Mouse (Mus musculus): ENCODE data around the gene Siglecf.
"Not testable (repeated sequence)": the region's sequence is repeated elsewhere in the genome, so short reads cannot be mapped to it uniquely, and the experiment has no call there.

Siglecf gene

GRCm38 (mm10) chr7:43351154-43351553 is at the start of gene Siglecf:
Gene Siglecf, plus strand, starts transcription at chr7:43351341.
- no peak for DNase-seq (ENCODE audit: low spot score)

DNA sequence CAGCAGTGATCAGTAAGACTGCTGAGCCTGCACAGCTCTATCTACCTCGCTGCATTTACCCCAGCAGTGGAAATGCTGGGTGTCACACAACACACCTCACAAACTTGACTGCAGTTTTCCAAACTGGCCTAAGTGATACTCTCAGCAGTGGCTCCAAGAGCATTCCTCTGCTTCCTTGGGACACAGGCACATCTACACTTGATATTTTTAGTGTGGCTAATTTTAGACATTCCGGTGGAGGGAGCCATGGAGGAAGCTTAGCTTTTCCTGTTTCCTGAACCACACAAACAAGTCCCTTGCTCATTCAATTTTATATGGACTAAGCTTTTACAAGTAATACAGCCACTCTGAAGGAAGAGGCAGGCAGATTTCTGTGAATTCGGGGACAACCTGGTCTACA is 45.9 kb upstream of the Siglecf start:
- no peak for DNase-seq (ENCODE audit: low spot score)

GRCm38 (mm10) chr7:43309069-43309468 is 42.1 kb upstream of the Siglecf start:
- no peak for DNase-seq (ENCODE audit: low spot score)

- no peak for DNase-seq (ENCODE audit: low spot score)
These were observed 39.5 kb upstream of the Siglecf start for GRCm38 (mm10) chr7:43311632-43312031.

GRCm38 (mm10) chr7:43312386-43313012 is 38.6 kb upstream of the Siglecf start:
- no peak for DNase-seq (ENCODE audit: low spot score)

- DNase-seq (ENCODE audit: low spot score), result peak; percentile 94
These were observed 38.1 kb upstream of the Siglecf start, which contains the start of gene Zfp715 for GRCm38 (mm10) chr7:43313013-43313428. Gene Zfp715, minus strand, starts transcription at chr7:43313294.

DNA sequence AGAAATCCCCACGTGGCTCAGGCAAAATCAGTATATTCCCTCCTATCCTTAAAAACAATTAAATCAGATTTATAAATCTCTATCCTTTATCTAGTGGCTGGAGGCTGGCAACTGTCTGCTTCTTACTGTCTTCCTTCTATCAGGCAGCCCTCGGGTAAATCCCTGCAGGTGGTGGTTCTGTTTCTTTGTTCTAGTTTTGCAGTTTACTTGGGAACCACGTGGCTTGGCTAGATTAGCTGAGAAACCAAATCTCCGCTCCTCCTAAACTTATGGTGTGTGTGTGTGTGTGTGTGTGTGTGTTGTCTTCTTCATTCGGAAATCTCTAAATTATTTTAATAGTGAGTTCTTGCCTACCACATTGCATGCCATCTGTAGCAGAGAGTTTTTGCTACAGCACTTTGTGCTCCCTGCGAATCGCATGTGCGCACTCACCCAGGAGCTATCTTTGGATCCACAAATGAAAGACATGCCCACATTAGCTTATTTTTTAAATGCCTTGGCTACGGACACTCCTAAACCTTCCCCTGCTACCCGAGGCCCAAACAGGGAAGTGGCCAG is 24.8 kb upstream of the Siglecf start:
- DNase-seq (ENCODE audit: low spot score), result peak; percentile 50

DNA sequence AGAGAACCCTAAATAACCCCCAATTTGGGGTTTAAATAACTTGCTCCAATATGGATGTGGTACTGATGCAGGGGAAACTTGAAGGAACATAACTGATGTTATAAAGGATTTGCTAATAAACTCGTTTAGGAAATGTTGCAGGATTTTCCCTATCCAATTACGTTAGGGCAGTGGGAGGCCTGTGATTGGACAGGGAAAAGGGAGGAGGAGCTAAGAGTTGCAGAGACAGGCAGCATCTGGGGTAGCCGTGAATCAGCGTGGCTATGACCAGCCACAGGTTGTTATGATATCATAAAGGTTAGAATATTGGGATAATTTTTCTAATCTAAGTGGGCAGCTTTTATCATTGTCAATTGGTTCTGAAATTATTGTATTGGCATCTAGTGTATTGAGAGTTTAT is 23.0 kb upstream of the Siglecf start:
- DNase-seq (ENCODE audit: low spot score), result no peak

- DNase-seq (ENCODE audit: low spot score), result no peak
These were observed 17.9 kb upstream of the Siglecf start for GRCm38 (mm10) chr7:43333203-43333602.

DNA sequence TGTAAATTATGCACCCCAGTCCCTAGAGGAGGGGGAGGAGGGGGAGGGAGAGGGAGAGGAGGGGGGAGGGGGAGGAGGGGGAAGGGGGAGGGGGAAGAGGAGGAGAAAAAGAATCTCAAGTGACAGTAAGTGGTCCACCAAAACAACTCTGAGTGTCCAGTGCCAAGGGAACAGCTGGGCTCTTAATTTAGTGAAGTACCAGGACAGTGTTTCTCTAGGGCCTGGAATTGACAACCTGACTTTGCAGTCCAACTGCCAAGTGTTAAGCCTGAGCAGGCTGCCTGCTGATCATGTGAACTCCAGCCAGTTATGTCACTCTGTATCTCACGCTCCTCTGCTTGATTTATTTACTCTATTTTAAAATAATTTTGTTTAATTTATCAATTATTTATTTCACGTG is 17.2 kb upstream of the Siglecf start:
- DNase-seq (ENCODE audit: low spot score), result no peak

DNA sequence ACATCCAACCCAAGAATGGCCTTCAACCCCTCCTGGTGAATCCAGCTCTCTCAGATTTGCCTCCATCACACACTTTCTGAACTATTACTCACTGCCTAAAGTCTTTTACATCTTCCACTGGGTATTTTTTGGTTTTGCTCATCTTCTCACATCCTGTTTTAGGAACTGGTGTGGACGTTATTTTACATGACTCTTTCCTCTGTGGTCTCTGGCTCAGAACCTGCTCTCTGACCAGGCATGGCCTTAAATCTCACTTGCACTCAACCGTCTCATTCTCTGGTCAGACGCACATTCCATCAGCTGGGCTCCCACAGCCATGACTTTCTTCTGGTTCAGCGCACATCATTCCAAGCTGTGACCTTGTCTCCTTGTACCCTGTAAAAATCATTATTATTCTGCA is 10.4 kb upstream of the Siglecf start:
- DNase-seq (ENCODE audit: low spot score), result no peak

DNA sequence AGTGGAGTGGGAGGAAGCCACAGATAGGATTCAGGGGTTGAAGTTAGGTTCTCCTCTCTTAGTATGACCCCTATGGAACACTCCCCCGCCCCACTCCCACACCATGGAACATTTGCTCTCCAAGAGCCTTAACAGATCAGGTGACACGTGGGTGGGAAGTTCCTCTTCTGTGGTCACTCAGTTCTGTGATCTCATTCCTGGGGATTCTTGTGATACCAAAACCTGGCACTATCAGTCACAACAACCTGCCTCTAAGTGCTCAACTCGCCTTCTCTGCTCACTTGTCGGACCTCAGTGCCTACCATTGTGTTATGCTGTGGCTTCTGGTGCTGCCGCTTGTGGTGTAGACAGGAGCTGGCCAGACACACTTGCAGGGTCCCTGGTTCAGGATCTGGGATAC is 8.0 kb upstream of the Siglecf start:
- DNase-seq (ENCODE audit: low spot score), result no peak

GRCm38 (mm10) chr7:43344020-43344419 is 7.1 kb upstream of the Siglecf start:
- DNase-seq (ENCODE audit: low spot score), result no peak

GRCm38 (mm10) chr7:43344491-43344890 is 6.7 kb upstream of the Siglecf start:
- no peak for DNase-seq (ENCODE audit: low spot score)

DNA sequence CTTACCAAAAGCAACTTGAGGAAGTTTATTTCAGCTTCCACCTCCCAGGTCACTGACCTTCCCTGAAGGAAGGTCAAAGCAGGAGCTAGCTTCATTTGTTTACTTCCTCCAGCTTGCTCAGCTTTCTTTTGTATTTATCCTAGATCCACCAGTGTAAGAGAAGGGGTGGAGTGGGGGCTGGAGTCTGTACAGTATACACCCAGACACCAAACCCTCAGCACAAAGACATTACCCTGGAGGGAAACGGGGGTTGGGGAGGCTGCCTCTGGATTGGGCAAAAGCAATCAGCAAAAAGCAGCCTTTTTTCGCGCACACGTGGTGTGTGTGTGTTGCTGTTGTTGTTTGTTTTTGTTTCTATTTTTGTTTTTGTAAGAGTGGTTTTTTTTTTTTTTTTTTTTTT is 5.0 kb upstream of the Siglecf start:
- no peak for DNase-seq (ENCODE audit: low spot score)

DNA sequence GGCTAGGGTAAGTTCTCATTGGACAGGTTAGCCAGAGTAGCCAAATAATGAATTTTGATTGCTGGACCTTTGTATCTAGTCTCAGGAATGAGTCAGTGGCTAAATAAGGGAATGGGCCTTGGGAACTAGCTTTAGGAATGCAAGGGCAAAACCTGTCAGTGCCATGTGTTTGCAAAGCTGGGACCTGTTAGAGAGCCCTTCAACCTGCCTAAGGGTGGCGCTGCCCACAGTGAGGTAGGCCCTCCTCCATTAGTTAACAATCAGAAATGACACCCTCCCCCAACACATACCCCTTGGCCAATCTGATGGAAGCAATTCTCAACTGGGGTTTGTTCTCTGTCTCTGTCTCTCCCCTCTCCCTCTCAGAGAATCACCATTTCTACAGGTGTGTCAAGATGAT is 4.6 kb upstream of the Siglecf start:
- DNase-seq (ENCODE audit: low spot score), result no peak

DNA sequence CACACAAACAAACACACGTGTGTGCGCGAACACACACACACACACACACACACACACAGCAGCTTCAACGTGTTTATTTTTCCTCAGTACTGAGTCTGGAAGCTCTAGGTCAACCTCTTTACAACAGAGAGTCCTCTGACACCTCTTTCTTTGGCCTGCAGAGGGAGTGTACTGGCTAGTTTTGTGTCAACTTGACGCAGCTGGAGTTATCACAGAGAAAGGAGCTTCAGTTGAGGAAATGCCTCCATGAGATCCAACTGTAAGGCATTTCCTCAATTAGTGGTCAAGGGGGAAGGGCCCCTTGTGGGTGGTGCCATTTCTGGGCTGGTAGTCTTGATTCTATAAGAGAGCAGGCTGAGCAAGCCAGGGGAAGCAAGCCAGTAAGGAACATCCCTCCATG is 1.5 kb upstream of the Siglecf start:
- DNase-seq (ENCODE audit: low spot score), result not testable (repeated sequence)

- DNase-seq (ENCODE audit: low spot score), result peak; percentile 31
These were observed 2.0 kb downstream of the Siglecf start for GRCm38 (mm10) chr7:43353118-43353517.

DNA sequence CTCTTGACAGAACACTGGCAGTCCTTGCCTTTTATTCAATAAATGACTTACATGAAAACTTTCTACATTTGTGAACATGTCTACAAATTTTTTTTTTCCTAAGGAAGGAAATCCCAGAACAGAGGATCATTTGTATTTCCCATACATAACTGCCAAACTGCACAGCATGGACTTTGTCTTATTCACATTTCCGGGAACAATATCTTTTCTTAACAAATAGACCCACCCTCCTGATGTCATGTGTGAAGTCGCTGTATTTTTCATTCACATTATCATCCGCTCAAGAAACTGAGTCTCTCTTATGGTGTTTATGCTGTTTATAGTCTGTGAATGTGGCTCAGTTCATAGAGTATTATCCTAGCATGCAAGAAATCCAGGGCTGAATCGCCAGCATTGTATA is 2.6 kb downstream of the Siglecf start:
- no peak for DNase-seq (ENCODE audit: low spot score)

GRCm38 (mm10) chr7:43354893-43355835 is 4.0 kb downstream of the Siglecf start:
- peak; percentile 15 for DNase-seq (ENCODE audit: low spot score)

- no peak for DNase-seq (ENCODE audit: low spot score)
These were observed 7.4 kb downstream of the Siglecf start for GRCm38 (mm10) chr7:43358556-43358955.

GRCm38 (mm10) chr7:43361442-43361841 is 10.3 kb downstream of the Siglecf start:
- no peak for DNase-seq (ENCODE audit: low spot score)

- no peak for DNase-seq (ENCODE audit: low spot score)
These were observed 10.9 kb downstream of the Siglecf start for GRCm38 (mm10) chr7:43362021-43362420.

All from layer of hippocampus, adult 11-12 months (tissue).